Mouse (Mus musculus): ENCODE results near the gene Mlec. TPM values are rescaled to one million over a fixed set of nuclear protein-coding genes. Genes with fewer than 3 reads are reported as not detected.

The Mlec gene
- polyA plus RNA-seq, 1 experiment from 2014 or later, result 68.9 TPM

DNA sequence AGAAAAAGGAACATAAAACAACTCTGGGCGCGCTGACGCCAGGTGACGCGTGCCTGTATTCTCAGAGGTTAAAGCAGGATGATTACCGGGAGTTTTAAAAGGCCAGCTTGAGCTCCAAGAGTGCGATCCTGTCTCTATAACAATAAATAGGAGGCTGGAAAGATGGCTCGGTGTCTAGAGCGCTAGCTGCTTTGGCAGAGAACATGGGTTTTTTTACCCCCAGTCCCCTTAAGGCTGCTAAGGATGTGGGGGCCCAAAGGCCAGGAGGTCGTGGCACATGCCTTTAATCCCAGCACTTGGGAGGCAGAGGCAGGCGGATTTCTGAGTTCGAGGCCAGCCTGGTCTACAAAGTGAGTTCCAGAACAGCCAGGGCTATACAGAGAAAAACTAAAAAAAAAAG is 1.2 kb upstream of the Mlec start:
- Histone ChIP-seq H3K27ac (ENCODE audit: low read depth, low read length) (peak overlapping the region; percentile 82), H3K36me3 (ENCODE audit: control insufficient read depth, insufficient read depth, low read length) (no peaks in the 10 kb centered on the region), H3K27me3 (ENCODE audit: control insufficient read depth, insufficient read depth, low read length) (no peaks in the 10 kb centered on the region), H3K4me2 (peak overlapping the region; percentile 75), H3K9me3 (replicated peaks; ENCODE audit: control insufficient read depth, low read length) (no peaks in the 10 kb centered on the region), H3K9ac (ENCODE audit: low read depth, low read length) (peak overlapping the region; percentile 97), H3K4me3 (ENCODE audit: low read depth, low read length) (peak overlapping the region; percentile 100), H3K4me1 (ENCODE audit: control insufficient read depth, insufficient read depth, low read length) (peaks cover 34% of the 10 kb centered on the region)
- 40% methylated on average over 12 of the region's 12 CpGs for WGBS (ENCODE audit: insufficient replicate concordance)
- no peak for ATAC-seq (replicated peaks; ENCODE audit: insufficient number of reproducible peaks, low FRiP score, low TSS enrichment)

DNA sequence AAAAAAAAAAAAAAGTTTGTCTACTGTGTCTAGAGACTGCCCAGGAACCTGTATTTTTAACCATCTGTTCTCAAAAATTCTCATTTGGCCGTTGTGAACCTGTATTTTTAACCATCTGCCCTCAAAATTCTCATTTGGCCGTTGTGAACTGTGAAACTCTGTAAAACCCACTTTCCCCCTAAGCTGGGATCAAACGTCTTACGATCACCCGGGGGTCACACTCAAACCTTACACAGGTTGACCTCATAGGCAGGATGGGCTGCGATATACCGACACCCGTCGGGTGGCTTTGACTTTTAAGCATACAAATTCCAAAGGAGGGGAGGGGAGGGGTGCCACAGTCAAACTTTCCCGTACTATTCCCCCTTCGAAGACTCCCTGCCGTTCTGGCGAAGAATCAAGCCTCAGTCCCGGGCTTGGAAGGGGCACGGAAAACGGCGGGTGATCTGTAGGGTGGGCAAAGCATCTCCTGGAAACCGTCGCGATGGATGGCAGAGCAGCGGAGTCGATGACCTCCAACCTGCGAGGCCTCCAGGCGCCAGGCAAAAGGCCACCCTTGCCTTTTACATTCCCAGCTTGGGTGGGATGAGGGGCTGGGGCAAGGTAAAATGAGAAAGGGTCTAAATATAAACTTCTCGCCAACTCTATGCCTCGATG is 918 bp downstream of the Mlec start:
- peak overlapping the region; percentile 95 for H3K27ac ChIP-seq (ENCODE audit: low read depth, low read length)
- H3K4me2 ChIP-seq, result peak overlapping the region; percentile 75
- peaks cover 53% of the 10 kb centered on the region for H3K4me1 ChIP-seq (ENCODE audit: control insufficient read depth, insufficient read depth, low read length)
- ATAC-seq (replicated peaks; ENCODE audit: insufficient number of reproducible peaks, low FRiP score, low TSS enrichment), result no peak
- no peaks in the 10 kb centered on the region for H3K9me3 ChIP-seq (replicated peaks; ENCODE audit: control insufficient read depth, low read length)
- no peaks in the 10 kb centered on the region for H3K27me3 ChIP-seq (ENCODE audit: control insufficient read depth, insufficient read depth, low read length)
- H3K36me3 ChIP-seq (ENCODE audit: control insufficient read depth, insufficient read depth, low read length), result no peaks in the 10 kb centered on the region
- peak overlapping the region; percentile 97 for H3K9ac ChIP-seq (ENCODE audit: low read depth, low read length)
- 3% methylated on average over 26 of the region's 26 CpGs for WGBS (ENCODE audit: insufficient replicate concordance)
- peak overlapping the region; percentile 100 for H3K4me3 ChIP-seq (ENCODE audit: low read depth, low read length)

DNA sequence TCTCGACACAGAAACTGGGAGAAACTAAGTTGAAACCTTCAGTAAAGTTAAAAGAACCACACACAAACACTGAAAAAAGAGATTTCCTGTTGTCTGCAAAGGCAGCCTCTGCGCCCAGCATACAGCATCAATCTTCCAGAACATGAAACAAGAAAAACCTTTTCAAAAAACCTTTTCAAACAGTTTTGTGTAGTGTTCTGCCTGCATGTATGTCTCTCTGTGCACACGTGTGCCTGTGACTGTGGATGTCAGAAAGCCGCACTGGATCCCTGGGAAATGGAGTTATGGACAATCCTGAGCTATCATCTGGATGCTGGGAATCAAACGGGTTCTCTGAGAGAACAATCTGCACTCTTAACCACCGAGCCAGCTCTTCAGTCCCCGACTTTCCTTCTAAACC is 1.6 kb downstream of the Mlec start:
- Histone ChIP-seq H3K4me2 (peak overlapping the region; percentile 75), H3K9me3 (replicated peaks; ENCODE audit: control insufficient read depth, low read length) (no peaks in the 10 kb centered on the region), H3K27me3 (ENCODE audit: control insufficient read depth, insufficient read depth, low read length) (no peaks in the 10 kb centered on the region), H3K4me3 (ENCODE audit: low read depth, low read length) (peak overlapping the region; percentile 100), H3K4me1 (ENCODE audit: control insufficient read depth, insufficient read depth, low read length) (peaks cover 57% of the 10 kb centered on the region), H3K27ac (ENCODE audit: low read depth, low read length) (0 out of 2 replicates have a peak overlapping the region, but pooled peaks have one; percentile 24), H3K36me3 (ENCODE audit: control insufficient read depth, insufficient read depth, low read length) (no peaks in the 10 kb centered on the region), H3K9ac (ENCODE audit: low read depth, low read length) (peak overlapping the region; percentile 97)
- WGBS (ENCODE audit: insufficient replicate concordance), result 54% methylated on average over 7 of the region's 7 CpGs
- no peak for ATAC-seq (replicated peaks; ENCODE audit: insufficient number of reproducible peaks, low FRiP score, low TSS enrichment)

DNA sequence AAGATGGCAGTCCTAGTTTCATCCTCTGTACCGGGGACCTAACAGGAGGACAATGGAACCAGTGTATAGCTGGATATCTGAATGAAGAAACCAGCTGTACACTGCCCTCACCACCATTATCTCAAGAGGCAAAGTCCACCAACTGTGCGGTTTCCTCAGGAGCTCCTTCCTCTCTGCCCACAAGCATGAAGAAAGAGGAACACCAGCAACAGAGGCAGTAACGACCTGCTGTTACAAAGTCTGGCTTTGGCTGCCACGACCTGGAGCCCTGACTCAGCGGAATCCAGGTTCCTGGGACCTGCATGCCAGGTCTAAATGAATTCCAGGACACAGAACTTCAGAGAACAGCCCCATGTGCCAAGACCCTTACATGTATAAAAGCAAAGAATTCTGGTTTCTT is 2.1 kb downstream of the Mlec start:
- 29% methylated on average over 5 of the region's 5 CpGs for WGBS (ENCODE audit: insufficient replicate concordance)
- H3K4me2 ChIP-seq, result peak overlapping the region; percentile 75
- no peaks in the 10 kb centered on the region for H3K27me3 ChIP-seq (ENCODE audit: control insufficient read depth, insufficient read depth, low read length)
- H3K9me3 ChIP-seq (replicated peaks; ENCODE audit: control insufficient read depth, low read length), result no peaks in the 10 kb centered on the region
- H3K27ac ChIP-seq (ENCODE audit: low read depth, low read length), result peak overlapping the region; percentile 24; the same call in 1 of the 2 replicates
- H3K36me3 ChIP-seq (ENCODE audit: control insufficient read depth, insufficient read depth, low read length), result no peaks in the 10 kb centered on the region
- H3K9ac ChIP-seq (ENCODE audit: low read depth, low read length), result peak overlapping the region; percentile 97
- H3K4me3 ChIP-seq (ENCODE audit: low read depth, low read length), result peak overlapping the region; percentile 100
- ATAC-seq (replicated peaks; ENCODE audit: insufficient number of reproducible peaks, low FRiP score, low TSS enrichment), result no peak
- peaks cover 54% of the 10 kb centered on the region for H3K4me1 ChIP-seq (ENCODE audit: control insufficient read depth, insufficient read depth, low read length)

DNA sequence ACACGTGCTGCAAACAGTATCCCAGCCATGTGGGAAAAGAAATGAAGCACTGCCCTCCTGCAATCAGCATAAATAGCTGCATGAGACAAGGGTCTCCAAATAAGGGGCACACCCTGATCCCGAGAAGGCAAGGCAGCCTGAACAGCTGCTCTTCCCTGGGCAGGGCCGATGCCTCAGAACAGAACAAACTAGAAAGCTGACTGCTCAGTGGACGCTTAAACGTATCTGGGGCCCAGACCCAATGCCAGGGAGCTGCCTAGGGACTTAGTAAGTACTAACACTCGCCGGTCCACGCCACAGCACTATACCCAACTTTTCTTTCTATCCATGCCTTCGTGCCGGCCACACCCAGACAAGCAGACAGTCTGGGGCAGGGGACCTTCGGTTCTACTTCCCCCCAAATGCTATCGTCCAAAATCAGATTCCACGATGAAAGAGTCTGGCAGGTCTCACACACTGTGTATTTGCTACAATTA is 2.8 kb downstream of the Mlec start:
- Histone ChIP-seq H3K4me1 (ENCODE audit: control insufficient read depth, insufficient read depth, low read length) (peaks cover 54% of the 10 kb centered on the region), H3K4me3 (ENCODE audit: low read depth, low read length) (peak overlapping the region; percentile 100), H3K27ac (ENCODE audit: low read depth, low read length) (no peak overlapping the region), H3K9ac (ENCODE audit: low read depth, low read length) (peak overlapping the region; percentile 97), H3K4me2 (peak overlapping the region; percentile 75), H3K27me3 (ENCODE audit: control insufficient read depth, insufficient read depth, low read length) (no peaks in the 10 kb centered on the region), H3K36me3 (ENCODE audit: control insufficient read depth, insufficient read depth, low read length) (peaks cover 6% of the 10 kb centered on the region), H3K9me3 (replicated peaks; ENCODE audit: control insufficient read depth, low read length) (no peaks in the 10 kb centered on the region)
- 60% methylated on average over 13 of the region's 13 CpGs for WGBS (ENCODE audit: insufficient replicate concordance)
- ATAC-seq (replicated peaks; ENCODE audit: insufficient number of reproducible peaks, low FRiP score, low TSS enrichment), result no peak

DNA sequence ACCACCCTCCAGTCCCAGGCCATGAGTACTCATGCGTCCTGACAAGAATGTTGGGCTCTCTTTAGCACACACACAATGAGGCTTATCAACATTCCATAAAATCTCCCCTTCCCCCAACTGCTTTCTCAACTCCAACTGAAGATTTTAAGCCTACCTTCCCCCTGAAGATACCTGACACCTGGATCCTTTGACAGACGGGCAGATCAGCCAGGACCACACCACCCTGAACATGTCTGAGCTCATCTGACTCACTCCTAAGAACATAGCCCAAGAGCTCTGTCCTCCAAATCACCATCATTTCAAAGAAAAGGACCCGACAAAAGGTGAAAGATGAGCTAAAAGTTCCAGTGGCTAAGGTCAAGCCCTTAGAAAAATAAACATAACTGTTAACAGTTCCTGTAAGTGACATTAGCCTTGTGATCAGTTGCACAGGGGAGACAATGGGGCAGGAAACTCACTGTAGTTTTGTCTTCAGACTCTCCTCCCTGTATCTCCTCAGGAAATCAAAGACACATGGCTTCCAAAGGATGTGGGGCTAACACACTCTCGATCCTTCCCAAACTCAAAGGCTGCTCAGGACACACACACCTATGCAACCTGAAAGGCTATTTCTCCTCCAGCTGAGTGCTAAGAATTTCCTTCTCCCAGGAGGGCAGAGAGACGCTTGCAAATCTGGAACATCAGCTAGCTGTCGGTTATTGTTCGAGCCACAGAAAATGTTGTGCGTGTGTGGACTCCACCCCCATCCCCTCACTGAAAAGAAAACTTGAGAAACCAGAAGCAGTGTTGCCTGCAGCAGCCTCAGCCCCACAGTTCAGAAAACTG is 5.6 kb downstream of the Mlec start:
- no peak for ATAC-seq (replicated peaks; ENCODE audit: insufficient number of reproducible peaks, low FRiP score, low TSS enrichment)
- H3K27me3 ChIP-seq (ENCODE audit: control insufficient read depth, insufficient read depth, low read length), result no peaks in the 10 kb centered on the region
- 0 out of 2 replicates have a peak overlapping the region, but pooled peaks have one; percentile 35 for H3K9ac ChIP-seq (ENCODE audit: low read depth, low read length)
- peaks cover 32% of the 10 kb centered on the region for H3K36me3 ChIP-seq (ENCODE audit: control insufficient read depth, insufficient read depth, low read length)
- H3K4me3 ChIP-seq (ENCODE audit: low read depth, low read length), result no peak overlapping the region
- peak overlapping the region; percentile 71 for H3K27ac ChIP-seq (ENCODE audit: low read depth, low read length)
- H3K4me1 ChIP-seq (ENCODE audit: control insufficient read depth, insufficient read depth, low read length), result peaks cover 51% of the 10 kb centered on the region
- H3K4me2 ChIP-seq, result peak overlapping the region; percentile 22; the same call in 1 of the 2 replicates
- no peaks in the 10 kb centered on the region for H3K9me3 ChIP-seq (replicated peaks; ENCODE audit: control insufficient read depth, low read length)
- 28% methylated on average over 8 of the region's 8 CpGs for WGBS (ENCODE audit: insufficient replicate concordance)

DNA sequence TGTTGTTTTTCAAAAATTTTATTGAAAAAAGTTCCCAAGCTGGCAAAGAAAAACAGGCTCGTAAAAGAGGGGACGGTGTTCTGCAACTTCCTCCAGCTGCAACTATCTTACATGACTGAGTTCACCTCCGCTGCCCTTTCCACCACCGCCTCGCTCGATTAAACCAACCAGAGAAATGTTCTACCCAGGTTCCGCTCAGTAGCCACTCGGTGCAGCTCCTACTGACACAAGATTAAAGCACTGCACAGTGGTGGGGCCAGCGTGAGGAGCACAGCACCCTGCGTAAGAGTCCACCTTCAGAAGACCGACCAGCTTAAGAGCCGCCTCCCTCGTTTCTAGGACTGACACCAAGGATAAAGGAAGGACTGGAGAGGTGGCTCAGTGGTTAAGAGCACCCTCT is 6.5 kb downstream of the Mlec start:
- no peak overlapping the region for H3K27ac ChIP-seq (ENCODE audit: low read depth, low read length)
- no peak overlapping the region for H3K4me3 ChIP-seq (ENCODE audit: low read depth, low read length)
- H3K9ac ChIP-seq (ENCODE audit: low read depth, low read length), result no peak overlapping the region
- no peaks in the 10 kb centered on the region for H3K9me3 ChIP-seq (replicated peaks; ENCODE audit: control insufficient read depth, low read length)
- WGBS (ENCODE audit: insufficient replicate concordance), result 88% methylated on average over 13 of the region's 13 CpGs
- no peak overlapping the region for H3K4me2 ChIP-seq
- H3K36me3 ChIP-seq (ENCODE audit: control insufficient read depth, insufficient read depth, low read length), result peaks cover 36% of the 10 kb centered on the region
- no peak for ATAC-seq (replicated peaks; ENCODE audit: insufficient number of reproducible peaks, low FRiP score, low TSS enrichment)
- peaks cover 49% of the 10 kb centered on the region for H3K4me1 ChIP-seq (ENCODE audit: control insufficient read depth, insufficient read depth, low read length)
- no peaks in the 10 kb centered on the region for H3K27me3 ChIP-seq (ENCODE audit: control insufficient read depth, insufficient read depth, low read length)

DNA sequence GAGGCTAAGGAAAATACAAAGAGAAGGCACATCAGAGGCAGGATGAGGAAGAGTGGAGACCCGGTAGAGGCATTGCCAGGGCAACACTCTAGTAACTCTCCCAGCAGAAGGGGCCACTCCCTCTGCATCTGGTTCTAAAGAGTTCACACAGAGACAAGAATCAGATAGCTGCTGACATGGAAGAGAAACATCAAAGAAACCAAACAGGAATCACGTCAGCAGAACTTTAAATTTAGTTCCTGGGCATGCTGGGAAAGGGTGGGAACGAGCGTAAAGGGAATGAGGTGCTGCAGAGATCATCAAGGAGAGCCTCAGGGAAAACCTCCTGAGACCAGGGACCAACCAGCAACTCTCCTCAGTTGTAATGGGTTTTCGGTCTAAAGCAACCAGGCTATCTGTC is 7.0 kb downstream of the Mlec start:
- H3K9me3 ChIP-seq (replicated peaks; ENCODE audit: control insufficient read depth, low read length), result no peaks in the 10 kb centered on the region
- H3K9ac ChIP-seq (ENCODE audit: low read depth, low read length), result no peak overlapping the region
- 64% methylated on average over 5 of the region's 5 CpGs for WGBS (ENCODE audit: insufficient replicate concordance)
- H3K4me1 ChIP-seq (ENCODE audit: control insufficient read depth, insufficient read depth, low read length), result peaks cover 45% of the 10 kb centered on the region
- no peaks in the 10 kb centered on the region for H3K27me3 ChIP-seq (ENCODE audit: control insufficient read depth, insufficient read depth, low read length)
- no peak overlapping the region for H3K27ac ChIP-seq (ENCODE audit: low read depth, low read length)
- H3K4me2 ChIP-seq, result no peak overlapping the region
- no peak for ATAC-seq (replicated peaks; ENCODE audit: insufficient number of reproducible peaks, low FRiP score, low TSS enrichment)
- peaks cover 36% of the 10 kb centered on the region for H3K36me3 ChIP-seq (ENCODE audit: control insufficient read depth, insufficient read depth, low read length)
- no peak overlapping the region for H3K4me3 ChIP-seq (ENCODE audit: low read depth, low read length)

Measured in heart, embryonic 11.5 days (tissue).